Mouse (Mus musculus): Measurements from ENCODE around the gene Unc13a.

Gene Unc13a

GRCm38 (mm10) chr8:71588762-71589161 is 82.8 kb downstream of the Unc13a start:
- no peak for DNase-seq (ENCODE audit: low spot score in 2 of 2)

GRCm38 (mm10) chr8:71586891-71587290 is 84.7 kb downstream of the Unc13a start:
- no peak for DNase-seq (ENCODE audit: low spot score in 2 of 2)

- no peak for DNase-seq (ENCODE audit: low spot score in 2 of 2)
Measured at GRCm38 (mm10) chr8:71580201-71580600, 91.4 kb downstream of the Unc13a start.

- DNase-seq (ENCODE audit: low spot score in 2 of 2) = no peak
Measured at GRCm38 (mm10) chr8:71579476-71579875, 92.1 kb downstream of the Unc13a start.

- DNase-seq (ENCODE audit: low spot score in 2 of 2) = no peak
Measured at GRCm38 (mm10) chr8:71579009-71579408, 92.5 kb downstream of the Unc13a start.

GRCm38 (mm10) chr8:71577856-71578387 is 93.6 kb downstream of the Unc13a start:
- DNase-seq (ENCODE audit: low spot score in 2 of 2) = no peak

- no peak for DNase-seq (ENCODE audit: low spot score in 2 of 2)
Measured at GRCm38 (mm10) chr8:71575020-71575419, 96.5 kb downstream of the Unc13a start.

- DNase-seq (ENCODE audit: low spot score in 2 of 2) = no peak
Measured at GRCm38 (mm10) chr8:71574426-71574825, 97.1 kb downstream of the Unc13a start.

Data from urinary bladder, postnatal 36 days (tissue).